Mouse (Mus musculus) ES-E14 (cell line): ENCODE results near the gene Sphk1. TPM values are rescaled to one million over a fixed set of nuclear protein-coding genes. Genes with fewer than 3 reads are reported as not detected.

Experiments used
- DNase-seq: peaks from one replicate; pipeline ENCODE4 v3.0.0-alpha.2; 2013; ENCODE audit warnings: low read depth, low spot score
- H3K27ac ChIP-seq: 2 replicates; pipeline ENCODE4 v1.5.1; 2012; ENCODE audit warnings: low read depth, mild to moderate bottlenecking, low read length, moderate library complexity, mixed read lengths; ENCODE audit not compliant: poor library complexity, insufficient read depth, severe bottlenecking
- H3K36me3 ChIP-seq: 2 replicates; pipeline ENCODE4 v1.6.1; 2012; ENCODE audit warnings: mild to moderate bottlenecking, low read length, moderate library complexity, mixed read lengths; ENCODE audit not compliant: control insufficient read depth, poor library complexity, insufficient read depth, severe bottlenecking
- H3K4me1 ChIP-seq, 2 experiments: fragments of 150-350 bp in 1 of 2; sonication (generic) in 1 of 2; 2 replicates each; pipeline ENCODE4 v1.6.1; 2012; ENCODE audit warnings: low read length in 2 of 2, mild to moderate bottlenecking in 1 of 2, mixed read lengths in 1 of 2; ENCODE audit not compliant: control insufficient read depth in 2 of 2, insufficient read depth in 2 of 2, poor library complexity in 1 of 2
- H3K4me3 ChIP-seq, 2 experiments: fragments of 150-350 bp in 1 of 2; sonication (generic) in 1 of 2; 2 replicates each; pipeline ENCODE4 v1.5.1; 2012; ENCODE audit warnings: low read length in 2 of 2, low read depth in 1 of 2, mild to moderate bottlenecking in 1 of 2, mixed read lengths in 1 of 2; ENCODE audit not compliant: insufficient read depth in 1 of 2, poor library complexity in 1 of 2, severe bottlenecking in 1 of 2
- H3K9ac ChIP-seq: 2 replicates; pipeline ENCODE4 v1.6.1; 2012; ENCODE audit warnings: low read depth, mild to moderate bottlenecking, low read length, mixed read lengths; ENCODE audit not compliant: poor library complexity, insufficient read depth, severe bottlenecking
- H3K9me3 ChIP-seq: fragments of 150-350 bp; sonication (generic); 2 replicates; pipeline ENCODE4 v1.6.1; 2012; ENCODE audit warnings: low read depth, mild to moderate bottlenecking, low read length; ENCODE audit not compliant: control insufficient read depth, insufficient read depth
- CHD2 ChIP-seq: IDR thresholded peaks from 2 replicates; pipeline ENCODE4 v1.6.1; 2014; ENCODE audit warnings: mild to moderate bottlenecking, low read depth, low read length, inconsistent platforms
- HCFC1 ChIP-seq: IDR thresholded peaks from 2 replicates; pipeline ENCODE4 v1.6.1; 2012; ENCODE audit warnings: low read length, inconsistent platforms, borderline replicate concordance; ENCODE audit not compliant: insufficient read depth
- MAFK ChIP-seq: IDR thresholded peaks from 2 replicates; pipeline ENCODE4 v1.6.1; 2014; ENCODE audit warnings: mild to moderate bottlenecking, low read depth, low read length, inconsistent platforms; ENCODE audit not compliant: insufficient read depth
- ZC3H11A ChIP-seq: IDR thresholded peaks from 2 replicates; pipeline ENCODE4 v1.6.1; 2012; ENCODE audit warnings: low read depth, mild to moderate bottlenecking, inconsistent platforms, low read length, borderline replicate concordance
- ZNF384 ChIP-seq: IDR thresholded peaks from 2 replicates; pipeline ENCODE4 v1.6.1; 2012; ENCODE audit warnings: low read depth, low read length, inconsistent platforms
- in situ Hi-C, 2 experiments: fragments of 600-800 bp; cut with MboI; formaldehyde crosslinking; loops; one replicate each; pipeline ENCODE4 v1.15.1; 2025; ENCODE audit warnings: low sequenced_read_pairs in 2 of 2, inconsistent platforms in 1 of 2; ENCODE audit not compliant: unreplicated experiment in 2 of 2
- total RNA-seq: library from RNA; depleted of rRNA; stranded (reverse); fragments of 300-350 nt; gene quantifications from 2 replicates; pipeline ENCODE4 v1.2.3, GENCODE M21; 2012; rRNA removed

The Sphk1 gene
- total RNA-seq, 1 experiment = 2.1 TPM

DNA sequence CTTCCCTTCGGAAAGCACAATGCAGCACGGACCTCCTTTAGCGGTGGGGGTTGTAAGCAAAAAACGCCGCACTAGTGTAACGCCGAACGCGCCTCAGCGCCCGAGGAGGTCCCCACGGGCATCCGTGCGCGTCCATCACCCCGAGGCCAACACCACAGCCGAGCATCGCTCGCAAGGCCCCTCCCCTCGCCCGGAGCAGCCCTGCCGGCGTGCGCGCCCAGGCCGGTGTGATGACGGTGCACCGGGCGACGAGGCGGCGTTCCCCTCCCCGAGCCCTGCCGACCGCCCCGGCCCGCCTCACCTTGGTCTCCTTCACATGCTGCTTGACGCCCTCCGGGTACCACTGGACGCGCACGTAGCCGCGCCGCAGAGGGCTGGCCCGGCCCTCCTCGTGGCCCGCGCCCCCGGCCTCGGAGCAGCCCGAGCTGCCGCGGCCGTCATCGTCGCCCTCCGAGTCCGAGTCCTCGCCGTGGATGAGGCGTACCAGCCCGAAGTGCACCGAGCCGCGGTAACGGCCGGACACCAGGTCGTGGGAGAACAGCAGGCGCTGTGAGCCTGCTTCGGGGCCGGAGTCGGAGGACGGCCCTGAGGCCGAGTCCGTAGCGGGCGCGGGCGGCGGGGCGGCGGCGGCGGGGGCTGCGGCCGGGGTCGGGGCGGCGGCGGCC lies 50.1 kb downstream of the Sphk1 start:
- TF ChIP-seq CHD2 (no peak), HCFC1 (0 out of 2 replicates have a peak, but pooled peaks have one; percentile 39)
- peaks cover 5 to 8% of the 10 kb centered on the region in 2 experiments; a peak in 3 of 4 replicates for H3K4me1 ChIP-seq
- H3K36me3 ChIP-seq = no peaks in the 10 kb centered on the region; the same call in 1 of the 2 replicates
- H3K9ac ChIP-seq = peak overlapping the region; percentile 79
- H3K27ac ChIP-seq = no peak overlapping the region
- peak overlapping the region; percentile 81 to 91 for H3K4me3 ChIP-seq
- in situ Hi-C loops = no loop called here
- H3K9me3 ChIP-seq = no peaks in the 10 kb centered on the region
- no peak for DNase-seq

DNA sequence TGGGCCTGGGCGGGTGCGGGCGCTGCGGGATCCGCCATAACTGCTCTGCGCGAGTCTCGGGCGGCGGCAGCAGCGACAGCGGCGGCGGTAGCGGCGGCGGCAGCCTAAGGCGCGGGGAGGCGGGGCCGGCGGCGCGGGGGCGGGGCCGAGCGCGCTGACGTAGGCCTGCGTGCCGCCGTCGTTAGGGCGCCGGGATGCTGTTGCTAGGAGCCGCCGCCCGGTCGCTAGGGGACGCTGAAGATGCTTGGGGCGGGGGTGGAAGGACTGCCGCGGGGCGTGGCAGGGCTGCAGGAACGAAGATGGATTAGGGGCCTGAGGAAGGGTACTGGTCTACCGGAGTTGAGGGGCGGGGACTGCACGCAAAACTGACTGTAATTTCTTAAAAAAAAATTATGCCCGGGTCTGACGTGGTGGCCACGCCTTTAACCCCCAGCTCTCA lies 50.7 kb downstream of the Sphk1 start, which contains the start of gene Ube2o:
Gene Ube2o, minus strand, starts transcription at position 72 of the 439 bp plus-strand sequence.
- no peak within 1 kb of the TSS for H3K27ac ChIP-seq
- H3K9ac ChIP-seq = peak within 1 kb of the TSS; percentile 79
- TF ChIP-seq MAFK = no peak
- no peaks in the 10 kb centered on the region; the same call in 1 of the 2 replicates for H3K36me3 ChIP-seq
- no peaks in the 10 kb centered on the region for H3K9me3 ChIP-seq
- peak within 1 kb of the TSS; percentile 81 to 91 for H3K4me3 ChIP-seq
- peaks cover 5 to 8% of the 10 kb centered on the region in 2 experiments; a peak in 3 of 4 replicates for H3K4me1 ChIP-seq
- in situ Hi-C loops = no loop called here
- DNase-seq = peak; percentile 80

DNA sequence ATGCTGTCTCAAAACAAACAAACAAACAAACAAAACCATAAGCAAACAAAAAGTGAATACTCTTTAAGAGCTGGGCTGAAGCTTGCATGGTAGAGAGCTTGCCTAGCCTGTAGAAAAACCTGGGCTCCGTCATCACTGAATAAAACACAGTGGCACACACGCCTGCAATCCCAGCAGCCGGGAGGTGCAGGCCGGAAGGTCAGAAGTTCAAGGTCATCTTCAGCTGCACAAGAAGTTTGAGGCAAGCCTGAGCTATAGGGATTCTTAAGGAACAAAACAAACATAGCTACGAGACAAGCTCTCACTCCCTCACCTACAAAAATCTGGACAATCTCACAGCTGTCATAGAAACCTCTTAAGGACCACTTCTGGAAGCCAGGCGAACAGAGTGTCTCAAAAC lies 55.0 kb downstream of the Sphk1 start:
- H3K4me1 ChIP-seq = peaks cover 7 to 24% of the 10 kb centered on the region in 2 experiments
- in situ Hi-C loops = no loop called here
- peak overlapping the region; percentile 50; the same call in 1 of the 2 replicates for H3K9ac ChIP-seq
- peak overlapping the region; percentile 90 for H3K27ac ChIP-seq
- H3K4me3 ChIP-seq = no peak overlapping the region
- DNase-seq = no peak
- H3K36me3 ChIP-seq = no peaks in the 10 kb centered on the region
- no peaks in the 10 kb centered on the region for H3K9me3 ChIP-seq
- TF ChIP-seq HCFC1 (no peak), ZC3H11A (no peak), ZNF384 (no peak), CHD2 (no peak), MAFK (no peak)

Other genes starting within 250 kb of the Sphk1 start
- gene Galr2, start 250.0 kb upstream of the Sphk1 start, total RNA-seq = 1.8 and 3.3 TPM in 2 replicates
- gene Exoc7, start 223.7 kb upstream of the Sphk1 start, total RNA-seq = 25.5 and 26.4 TPM in 2 replicates
- gene Foxj1, start 195.5 kb upstream of the Sphk1 start, total RNA-seq = 0.67 and 1.2 TPM in 2 replicates
- 3.7 and 6.1 TPM in 2 replicates for gene Rnf157, start 117.9 kb upstream of the Sphk1 start, total RNA-seq
- gene Ubald2, start 96.8 kb upstream of the Sphk1 start, total RNA-seq = 106 and 117 TPM in 2 replicates
- gene Qrich2, start 64.7 kb upstream of the Sphk1 start, total RNA-seq = 0.22 and 0.37 TPM in 2 replicates
- 100 and 121 TPM in 2 replicates for gene Prpsap1, start 36.7 kb upstream of the Sphk1 start, total RNA-seq
- gene Ube2o, start 50.5 kb downstream of the Sphk1 start, total RNA-seq = 45.2 and 50.0 TPM in 2 replicates
- 0.16 and 0.94 TPM in 2 replicates for gene Aanat, start 55.5 kb downstream of the Sphk1 start, total RNA-seq
- gene Rhbdf2, start 96.1 kb downstream of the Sphk1 start, total RNA-seq = 29.3 and 53.8 TPM in 2 replicates
- 2.0 and 2.2 TPM in 2 replicates for gene Prcd, start 122.6 kb downstream of the Sphk1 start, total RNA-seq
- gene Cygb, start 123.4 kb downstream of the Sphk1 start, total RNA-seq = 0.37 and 0.40 TPM in 2 replicates
- gene St6galnac1, start 244.6 kb downstream of the Sphk1 start, total RNA-seq = not detected in 2 replicates